Mouse (Mus musculus): ENCODE results near the gene Lifr. TPM values are rescaled to one million over a fixed set of nuclear protein-coding genes. Genes with fewer than 3 reads are reported as not detected.

The Lifr gene
- polyA plus RNA-seq, 1 experiment: 5.5 TPM

GRCm38 (mm10) chr15:7060522-7060921 lies 29.9 kb upstream of the Lifr start:
- TF ChIP-seq POLR2A (IDR thresholded peaks at IDR 0.05; ENCODE audit: borderline replicate concordance, control insufficient read depth, low read depth, low read length) (no peak), CTCF (IDR thresholded peaks at IDR 0.05; ENCODE audit: control insufficient read depth, insufficient read depth, low read length) (no peak)
- H3K27ac ChIP-seq (ENCODE audit: control insufficient read depth, insufficient read depth, low read depth, low read length, poor library complexity): no peak overlapping the region
- 62% methylated on average over 2 of the region's 2 CpGs for WGBS
- H3K4me3 ChIP-seq (replicated peaks; ENCODE audit: control insufficient read depth, low read depth, low read length): no peak overlapping the region
- no peaks in the 10 kb centered on the region for H3K4me1 ChIP-seq (ENCODE audit: control insufficient read depth, insufficient read depth, low read length)

GRCm38 (mm10) chr15:7061995-7062697 lies 28.3 kb upstream of the Lifr start:
- TF ChIP-seq CTCF (IDR thresholded peaks at IDR 0.05; ENCODE audit: control insufficient read depth, insufficient read depth, low read length) (no peak), POLR2A (IDR thresholded peaks at IDR 0.05; ENCODE audit: borderline replicate concordance, control insufficient read depth, low read depth, low read length) (no peak)
- H3K27ac ChIP-seq (ENCODE audit: control insufficient read depth, insufficient read depth, low read depth, low read length, poor library complexity): no peak overlapping the region
- no peaks in the 10 kb centered on the region for H3K4me1 ChIP-seq (ENCODE audit: control insufficient read depth, insufficient read depth, low read length)
- no peak overlapping the region for H3K4me3 ChIP-seq (replicated peaks; ENCODE audit: control insufficient read depth, low read depth, low read length)
- 72% methylated on average over 4 of the region's 4 CpGs for WGBS

GRCm38 (mm10) chr15:7062698-7063009 lies 27.8 kb upstream of the Lifr start:
- H3K4me1 ChIP-seq (ENCODE audit: control insufficient read depth, insufficient read depth, low read length): no peaks in the 10 kb centered on the region
- no peak for TF ChIP-seq POLR2A (IDR thresholded peaks at IDR 0.05; ENCODE audit: borderline replicate concordance, control insufficient read depth, low read depth, low read length)
- TF ChIP-seq CTCF (IDR thresholded peaks at IDR 0.05; ENCODE audit: control insufficient read depth, insufficient read depth, low read length): no peak
- no peak overlapping the region for H3K4me3 ChIP-seq (replicated peaks; ENCODE audit: control insufficient read depth, low read depth, low read length)
- 76% methylated on average over 1 of the region's 1 CpGs for WGBS
- no peak overlapping the region for H3K27ac ChIP-seq (ENCODE audit: control insufficient read depth, insufficient read depth, low read depth, low read length, poor library complexity)

- Histone ChIP-seq H3K4me3 (replicated peaks; ENCODE audit: control insufficient read depth, low read depth, low read length) (no peak overlapping the region), H3K4me1 (ENCODE audit: control insufficient read depth, insufficient read depth, low read length) (no peaks in the 10 kb centered on the region), H3K27ac (ENCODE audit: control insufficient read depth, insufficient read depth, low read depth, low read length, poor library complexity) (no peak overlapping the region)
- TF ChIP-seq POLR2A (IDR thresholded peaks at IDR 0.05; ENCODE audit: borderline replicate concordance, control insufficient read depth, low read depth, low read length): no peak
- TF ChIP-seq CTCF (IDR thresholded peaks at IDR 0.05; ENCODE audit: control insufficient read depth, insufficient read depth, low read length): no peak
- WGBS: 78% methylated on average over 9 of the region's 9 CpGs
These were observed 26.7 kb upstream of the Lifr start for GRCm38 (mm10) chr15:7063521-7064240.

GRCm38 (mm10) chr15:7064992-7065523 lies 25.4 kb upstream of the Lifr start:
- WGBS: 49% methylated on average over 14 of the region's 14 CpGs
- no peak overlapping the region for H3K4me3 ChIP-seq (replicated peaks; ENCODE audit: control insufficient read depth, low read depth, low read length)
- TF ChIP-seq CTCF (IDR thresholded peaks at IDR 0.05; ENCODE audit: control insufficient read depth, insufficient read depth, low read length) (no peak), POLR2A (IDR thresholded peaks at IDR 0.05; ENCODE audit: borderline replicate concordance, control insufficient read depth, low read depth, low read length) (no peak)
- H3K27ac ChIP-seq (ENCODE audit: control insufficient read depth, insufficient read depth, low read depth, low read length, poor library complexity): no peak overlapping the region
- H3K4me1 ChIP-seq (ENCODE audit: control insufficient read depth, insufficient read depth, low read length): no peaks in the 10 kb centered on the region

- no peak overlapping the region for H3K27ac ChIP-seq (ENCODE audit: control insufficient read depth, insufficient read depth, low read depth, low read length, poor library complexity)
- WGBS: 79% methylated on average over 5 of the region's 5 CpGs
- H3K4me1 ChIP-seq (ENCODE audit: control insufficient read depth, insufficient read depth, low read length): no peaks in the 10 kb centered on the region
- TF ChIP-seq CTCF (IDR thresholded peaks at IDR 0.05; ENCODE audit: control insufficient read depth, insufficient read depth, low read length) (no peak), POLR2A (IDR thresholded peaks at IDR 0.05; ENCODE audit: borderline replicate concordance, control insufficient read depth, low read depth, low read length) (no peak)
- no peak overlapping the region for H3K4me3 ChIP-seq (replicated peaks; ENCODE audit: control insufficient read depth, low read depth, low read length)
These were observed 24.8 kb upstream of the Lifr start for GRCm38 (mm10) chr15:7065624-7066023.

GRCm38 (mm10) chr15:7066752-7067151 lies 23.7 kb upstream of the Lifr start:
- Histone ChIP-seq H3K4me1 (ENCODE audit: control insufficient read depth, insufficient read depth, low read length) (no peaks in the 10 kb centered on the region), H3K4me3 (replicated peaks; ENCODE audit: control insufficient read depth, low read depth, low read length) (no peak overlapping the region), H3K27ac (ENCODE audit: control insufficient read depth, insufficient read depth, low read depth, low read length, poor library complexity) (no peak overlapping the region)
- TF ChIP-seq CTCF (IDR thresholded peaks at IDR 0.05; ENCODE audit: control insufficient read depth, insufficient read depth, low read length) (no peak), POLR2A (IDR thresholded peaks at IDR 0.05; ENCODE audit: borderline replicate concordance, control insufficient read depth, low read depth, low read length) (no peak)
- WGBS: 75% methylated on average over 3 of the region's 3 CpGs

GRCm38 (mm10) chr15:7069374-7069773 lies 21.0 kb upstream of the Lifr start:
- 70% methylated on average over 7 of the region's 7 CpGs for WGBS
- Histone ChIP-seq H3K27ac (ENCODE audit: control insufficient read depth, insufficient read depth, low read depth, low read length, poor library complexity) (no peak overlapping the region), H3K4me1 (ENCODE audit: control insufficient read depth, insufficient read depth, low read length) (peaks cover 1% of the 10 kb centered on the region; the same call in 1 of the 2 replicates), H3K4me3 (replicated peaks; ENCODE audit: control insufficient read depth, low read depth, low read length) (no peak overlapping the region)
- no peak for TF ChIP-seq CTCF (IDR thresholded peaks at IDR 0.05; ENCODE audit: control insufficient read depth, insufficient read depth, low read length)
- no peak for TF ChIP-seq POLR2A (IDR thresholded peaks at IDR 0.05; ENCODE audit: borderline replicate concordance, control insufficient read depth, low read depth, low read length)

Measured in bone marrow, adult 2 months (tissue).